Mouse (Mus musculus) heart, embryonic 16.5 days (tissue): Measurements from ENCODE around the gene Vil1. TPM values are rescaled to one million over a fixed set of nuclear protein-coding genes. Genes with fewer than 3 reads are reported as not detected.

ENCODE experiments used
- ATAC-seq: fragments of 200-750 bp; cut with Nextera tagmentation; replicated peaks from 2 replicates; pipeline ENCODE4 v1.8.0; 2017; ENCODE audit warnings: moderate number of reproducible peaks; ENCODE audit not compliant: insufficient read depth, low FRiP score; ENCODE audit errors: extremely low read depth
- H3K27ac ChIP-seq: fragments of 300-500 bp; sonication (generic); 2 replicates; pipeline ENCODE4 v1.5.1; 2014; ENCODE audit warnings: mild to moderate bottlenecking, low read length, control low read depth, moderate library complexity
- H3K27me3 ChIP-seq: fragments of 300-500 bp; sonication (generic); 2 replicates; pipeline ENCODE4 v1.6.1; 2014; ENCODE audit warnings: low read length, mixed read lengths; ENCODE audit not compliant: control insufficient read depth, insufficient read depth
- H3K36me3 ChIP-seq: fragments of 300-500 bp; sonication (generic); 2 replicates; pipeline ENCODE4 v1.6.1; 2014; ENCODE audit not compliant: control insufficient read depth, insufficient read depth
- H3K4me1 ChIP-seq: fragments of 300-500 bp; sonication (generic); 2 replicates; pipeline ENCODE4 v1.6.1; 2014; ENCODE audit warnings: low read length, mixed read lengths; ENCODE audit not compliant: control insufficient read depth, insufficient read depth
- H3K4me2 ChIP-seq: fragments of 300-500 bp; sonication (generic); 2 replicates; pipeline ENCODE4 v1.6.1; 2014; ENCODE audit warnings: low read depth, mild to moderate bottlenecking, control low read depth, low read length
- H3K4me3 ChIP-seq: fragments of 300-500 bp; sonication (generic); 2 replicates; pipeline ENCODE4 v1.5.1; 2014; ENCODE audit warnings: mild to moderate bottlenecking, control low read depth, low read length
- H3K9ac ChIP-seq: fragments of 300-500 bp; sonication (generic); 2 replicates; pipeline ENCODE4 v1.6.1; 2014; ENCODE audit warnings: low read length, control low read depth
- H3K9me3 ChIP-seq: fragments of 300-500 bp; sonication (generic); replicated peaks from 2 replicates; pipeline ENCODE4 v1.6.1; 2016; ENCODE audit warnings: low read length; ENCODE audit not compliant: control insufficient read depth
- WGBS: fragments of 180-500 bp; shearing (Covaris S2); extraction: QIAGEN DNeasy Blood & Tissue Kit; methylation state at CpG from one replicate; pipeline ENCODE4 v1.1.7; 2014; 5-methylcytosine and 5-hydroxymethylcytosine counted together
- polyA plus RNA-seq: library from polyadenylated mRNA; unstranded; fragments of >200 nt; fragmentation: Nextera tagmentation; extraction: Ambion mirVana; gene quantifications from 2 replicates; pipeline ENCODE4 v1.2.1, GENCODE M21; 2015

The Vil1 gene
- polyA plus RNA-seq, 1 experiment from 2014 or later: 1.7 TPM

- Histone ChIP-seq H3K4me1 (peaks cover 33% of the 10 kb centered on the region), H3K27me3 (no peaks in the 10 kb centered on the region), H3K27ac (peak within 1 kb of the TSS; percentile 98), H3K36me3 (peaks cover 16% of the 10 kb centered on the region), H3K9me3 (no peaks in the 10 kb centered on the region), H3K4me3 (peak within 1 kb of the TSS; percentile 82), H3K4me2 (peak within 1 kb of the TSS; percentile 85), H3K9ac (peak within 1 kb of the TSS; percentile 98)
- ATAC-seq: peak; percentile 80
- WGBS: 3% methylated on average over 51 of the region's 51 CpGs
Observed at GRCm38 (mm10) chr1:74390924-74391748, 18.0 kb upstream of the Vil1 start, which contains the start of gene Ctdsp1. Gene Ctdsp1 (plus strand): TSS chr1:74391509.

- Histone ChIP-seq H3K4me3 (peak overlapping the region; percentile 82), H3K27ac (peak overlapping the region; percentile 98), H3K27me3 (no peaks in the 10 kb centered on the region), H3K36me3 (peaks cover 16% of the 10 kb centered on the region), H3K4me1 (peaks cover 33% of the 10 kb centered on the region), H3K9me3 (no peaks in the 10 kb centered on the region), H3K4me2 (peak overlapping the region; percentile 85), H3K9ac (peak overlapping the region; percentile 98)
- ATAC-seq: peak; percentile 49
- WGBS: under 1% methylated on average over 53 of the region's 63 CpGs
Observed at GRCm38 (mm10) chr1:74391844-74392441, 17.2 kb upstream of the Vil1 start.

GRCm38 (mm10) chr1:74392446-74392994, 16.7 kb upstream of the Vil1 start:
- Histone ChIP-seq H3K4me2 (peak overlapping the region; percentile 85), H3K9me3 (no peaks in the 10 kb centered on the region), H3K4me3 (peak overlapping the region; percentile 82), H3K27ac (peak overlapping the region; percentile 98), H3K9ac (peak overlapping the region; percentile 98), H3K4me1 (peaks cover 29% of the 10 kb centered on the region), H3K36me3 (peaks cover 16% of the 10 kb centered on the region), H3K27me3 (no peaks in the 10 kb centered on the region)
- 3% methylated on average over 16 of the region's 16 CpGs for WGBS
- ATAC-seq: no peak

GRCm38 (mm10) chr1:74393010-74393409, 16.2 kb upstream of the Vil1 start:
- no peak for ATAC-seq
- Histone ChIP-seq H3K36me3 (peaks cover 16% of the 10 kb centered on the region), H3K4me1 (peaks cover 25% of the 10 kb centered on the region), H3K27me3 (no peaks in the 10 kb centered on the region), H3K9ac (peak overlapping the region; percentile 98), H3K27ac (peak overlapping the region; percentile 21; the same call in 1 of the 2 replicates), H3K9me3 (no peaks in the 10 kb centered on the region), H3K4me3 (peak overlapping the region; percentile 82), H3K4me2 (peak overlapping the region; percentile 85)
- WGBS: 36% methylated on average over 7 of the region's 7 CpGs

- H3K27me3 ChIP-seq: no peaks in the 10 kb centered on the region
- no peaks in the 10 kb centered on the region for H3K9me3 ChIP-seq
- H3K27ac ChIP-seq: no peak overlapping the region
- no peak overlapping the region; the same call in 1 of the 2 replicates for H3K9ac ChIP-seq
- H3K4me2 ChIP-seq: peak overlapping the region; percentile 85; the same call in 1 of the 2 replicates
- peaks cover 16% of the 10 kb centered on the region for H3K36me3 ChIP-seq
- 84% methylated on average over 9 of the region's 9 CpGs for WGBS
- H3K4me3 ChIP-seq: no peak overlapping the region
- no peak for ATAC-seq
- H3K4me1 ChIP-seq: peaks cover 25% of the 10 kb centered on the region
Observed at GRCm38 (mm10) chr1:74393697-74394096, 15.5 kb upstream of the Vil1 start.

GRCm38 (mm10) chr1:74394311-74394710, 14.9 kb upstream of the Vil1 start:
- no peak overlapping the region for H3K4me3 ChIP-seq
- no peak overlapping the region for H3K9ac ChIP-seq
- peaks cover 24% of the 10 kb centered on the region for H3K4me1 ChIP-seq
- H3K9me3 ChIP-seq: no peaks in the 10 kb centered on the region
- H3K36me3 ChIP-seq: peaks cover 16% of the 10 kb centered on the region
- no peaks in the 10 kb centered on the region for H3K27me3 ChIP-seq
- H3K27ac ChIP-seq: no peak overlapping the region
- 86% methylated on average over 9 of the region's 9 CpGs for WGBS
- no peak overlapping the region for H3K4me2 ChIP-seq
- ATAC-seq: no peak

- ATAC-seq: no peak
- H3K27ac ChIP-seq: no peak overlapping the region
- H3K27me3 ChIP-seq: no peaks in the 10 kb centered on the region
- H3K4me2 ChIP-seq: no peak overlapping the region
- no peak overlapping the region for H3K9ac ChIP-seq
- H3K4me1 ChIP-seq: peaks cover 19% of the 10 kb centered on the region
- 90% methylated on average over 15 of the region's 15 CpGs for WGBS
- no peaks in the 10 kb centered on the region for H3K9me3 ChIP-seq
- H3K4me3 ChIP-seq: no peak overlapping the region
- peaks cover 16% of the 10 kb centered on the region for H3K36me3 ChIP-seq
Observed at GRCm38 (mm10) chr1:74394858-74395257, 14.3 kb upstream of the Vil1 start.

GRCm38 (mm10) chr1:74395290-74395689, 13.9 kb upstream of the Vil1 start:
- no peaks in the 10 kb centered on the region for H3K9me3 ChIP-seq
- H3K4me2 ChIP-seq: no peak overlapping the region
- no peak overlapping the region for H3K27ac ChIP-seq
- no peak overlapping the region for H3K4me3 ChIP-seq
- H3K9ac ChIP-seq: no peak overlapping the region
- ATAC-seq: no peak
- no peaks in the 10 kb centered on the region for H3K27me3 ChIP-seq
- WGBS: 81% methylated on average over 13 of the region's 13 CpGs
- peaks cover 16% of the 10 kb centered on the region for H3K36me3 ChIP-seq
- H3K4me1 ChIP-seq: peaks cover 15% of the 10 kb centered on the region
